Mouse (Mus musculus): Measurements from ENCODE around the gene Oma1.

Oma1 gene

DNA sequence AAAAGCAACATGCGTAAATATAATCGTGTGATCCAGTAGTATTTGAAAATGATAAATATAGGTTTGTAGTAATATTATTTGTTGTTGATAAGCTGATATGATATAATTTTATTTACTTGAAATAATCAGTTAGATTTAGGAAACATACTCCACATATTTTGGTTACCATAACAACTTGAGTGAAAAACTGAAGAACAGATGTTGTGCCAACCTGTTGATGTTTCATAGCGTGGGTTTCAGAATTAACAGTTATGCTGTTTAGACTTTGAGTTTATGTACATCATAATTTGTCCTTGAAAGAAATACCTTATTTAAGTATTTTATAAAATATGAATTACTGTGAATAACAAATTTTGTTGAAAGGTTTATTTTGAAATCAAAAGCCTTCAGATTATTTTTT lies 43.8 kb downstream of the Oma1 start:
- no peak for DNase-seq (ENCODE audit: low read depth, low spot score)

DNA sequence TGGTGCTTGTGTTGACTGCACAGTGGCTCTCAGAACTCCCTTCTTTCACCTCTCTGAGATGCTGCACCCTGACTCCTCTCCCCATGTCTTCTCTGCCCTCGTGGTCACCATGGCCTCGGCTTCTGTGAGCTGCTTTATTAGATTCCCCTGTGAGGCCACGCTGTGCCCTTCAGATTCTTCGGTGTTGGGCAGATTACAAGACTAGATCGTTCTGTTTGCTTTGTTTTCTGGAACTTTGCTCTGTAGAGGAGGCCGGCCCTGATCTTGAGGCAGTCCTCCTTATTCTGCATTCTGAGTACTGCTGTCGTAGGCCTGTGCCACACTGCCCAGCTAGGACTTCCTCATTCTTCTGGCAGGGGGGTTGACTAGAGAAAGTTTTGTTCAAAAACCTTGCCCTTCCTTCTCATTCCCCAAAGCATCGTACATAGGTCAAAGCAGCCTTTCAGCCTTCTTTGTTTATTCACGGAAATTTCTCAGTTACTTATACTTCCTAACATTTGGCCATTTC lies 45.4 kb downstream of the Oma1 start:
- DNase-seq (ENCODE audit: low read depth, low spot score): no peak

DNA sequence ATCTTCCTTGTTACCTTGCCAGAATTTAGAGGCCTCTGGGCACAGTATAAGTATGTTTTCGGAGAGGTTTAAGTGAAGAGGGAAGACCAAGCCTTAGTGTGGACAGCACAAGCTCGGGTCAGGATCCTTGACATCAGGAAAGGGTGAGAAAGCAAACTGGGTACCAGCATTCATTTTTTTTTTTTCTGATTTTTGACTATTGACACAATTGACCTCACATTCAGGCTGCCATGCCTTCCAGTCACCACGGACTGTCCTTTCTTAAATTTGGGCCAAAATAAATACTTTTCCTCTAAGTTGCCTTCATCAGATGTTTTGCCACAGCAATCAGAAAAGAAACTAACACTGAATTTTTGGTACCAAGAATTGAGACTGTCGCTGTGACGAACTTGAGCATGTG lies 68.6 kb downstream of the Oma1 start:
- no peak for DNase-seq (ENCODE audit: low read depth, low spot score)

DNA sequence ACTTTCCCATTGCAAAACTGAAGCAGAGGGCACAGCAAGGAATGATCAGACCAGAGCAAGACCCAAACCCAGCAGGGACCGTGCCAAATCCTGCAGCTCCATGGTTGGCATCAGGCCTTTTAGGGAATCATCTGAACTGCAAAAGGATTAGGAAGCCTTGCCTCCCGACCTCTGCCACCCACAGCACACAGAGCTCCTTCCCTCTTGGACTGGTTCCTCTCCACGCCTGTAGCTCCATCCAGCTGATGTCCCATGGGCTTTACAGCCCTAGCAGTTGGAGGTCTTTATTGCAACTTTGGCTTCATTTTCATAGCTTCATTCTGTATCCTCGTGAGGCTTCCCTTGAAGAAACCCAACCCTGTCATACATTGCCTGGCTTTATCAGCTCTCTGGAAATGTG lies 71.4 kb downstream of the Oma1 start:
- no peak for DNase-seq (ENCODE audit: low read depth, low spot score)

DNA sequence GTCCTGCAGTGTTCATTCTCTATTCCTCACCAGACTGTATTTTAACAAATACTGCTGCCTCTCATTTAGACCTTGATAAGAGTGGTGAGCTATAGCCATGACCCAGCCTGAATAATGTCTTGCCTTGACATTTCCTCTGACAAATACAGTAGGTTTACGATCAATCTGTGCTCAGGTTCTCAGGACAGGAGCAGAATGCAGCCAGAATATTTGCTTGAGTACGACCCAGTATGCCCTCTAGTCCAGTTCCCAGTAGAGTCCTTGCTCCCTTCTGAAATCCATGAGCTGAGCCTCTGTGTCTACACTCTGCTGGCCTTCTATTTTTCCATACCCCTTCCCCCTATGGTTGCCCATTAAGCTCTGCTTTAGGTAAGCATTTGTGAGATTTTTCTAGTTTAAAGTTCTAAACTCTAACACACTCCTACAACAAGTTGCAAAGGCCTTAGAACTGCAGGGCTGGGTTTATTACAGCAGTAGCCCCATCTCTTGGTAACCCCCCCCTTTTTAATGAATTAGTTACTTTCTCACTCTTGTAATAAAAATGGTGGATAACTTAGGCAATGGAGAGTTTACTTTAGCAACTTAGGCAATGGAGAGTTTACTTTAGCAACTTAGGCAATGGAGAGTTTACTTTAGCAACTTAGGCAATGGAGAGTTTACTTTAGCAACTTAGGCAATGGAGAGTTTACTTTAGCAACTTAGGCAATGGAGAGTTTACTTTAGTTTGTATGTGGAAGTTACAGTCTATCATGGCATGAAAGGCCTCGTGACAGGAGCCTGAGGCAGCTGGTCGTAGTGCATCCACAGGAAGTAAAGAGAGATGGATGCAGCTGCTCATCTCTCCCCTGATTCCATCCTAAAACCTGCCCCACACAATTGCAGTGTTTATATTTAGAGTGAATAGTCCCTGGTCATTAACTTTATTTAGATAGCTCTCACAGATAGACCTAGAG lies 72.5 kb downstream of the Oma1 start:
- no peak for DNase-seq (ENCODE audit: low read depth, low spot score)

DNA sequence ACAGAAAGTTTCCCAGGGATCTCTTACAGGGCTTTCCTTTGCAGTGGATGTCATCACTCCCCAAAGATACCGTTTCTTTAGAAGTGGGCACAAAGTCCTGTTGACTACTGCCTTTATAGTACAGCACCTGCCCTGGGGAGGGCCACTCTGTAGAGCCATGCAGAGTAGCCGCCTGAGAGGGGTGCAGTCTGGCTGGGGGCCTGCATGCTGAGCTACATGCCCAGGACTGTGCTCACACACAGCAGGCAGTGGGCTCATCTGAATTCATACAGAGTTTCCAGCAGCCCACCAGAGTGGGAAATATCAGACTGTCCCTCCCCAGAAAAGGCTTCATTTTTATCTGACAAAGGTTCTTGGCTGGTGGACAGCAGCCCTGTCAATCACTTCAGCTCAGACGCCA lies 73.7 kb downstream of the Oma1 start:
- no peak for DNase-seq (ENCODE audit: low read depth, low spot score)

DNA sequence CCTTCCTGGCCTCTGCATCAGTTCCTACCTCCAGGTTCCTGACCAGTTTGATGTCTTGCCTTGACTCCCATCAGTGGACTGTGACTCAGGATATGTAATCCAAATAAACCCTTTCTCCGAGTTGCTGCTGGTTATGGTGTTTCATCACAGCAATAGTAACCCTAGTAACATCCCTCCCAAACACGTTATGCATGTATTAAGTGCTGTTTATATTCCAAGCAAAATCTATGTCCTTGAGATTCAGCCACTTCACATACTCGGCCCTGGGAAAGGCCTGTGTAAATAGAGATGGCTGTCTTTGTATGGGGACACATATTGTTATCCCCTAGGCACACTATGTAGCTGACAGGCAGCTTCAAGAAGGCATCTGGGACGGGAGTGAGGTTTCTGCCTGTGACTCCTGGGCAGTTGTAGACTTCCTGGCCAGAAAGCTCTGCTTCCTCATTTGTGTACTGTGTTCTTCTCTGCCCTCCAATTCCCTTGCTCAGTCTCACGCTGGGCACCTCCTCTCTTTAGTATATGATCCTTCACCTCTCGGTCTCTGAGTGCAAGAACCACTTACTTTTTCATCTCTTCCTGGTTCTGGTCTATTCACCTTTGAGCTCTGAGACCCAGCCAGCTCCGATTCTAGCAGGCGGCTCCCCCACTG lies 75.0 kb downstream of the Oma1 start:
- no peak for DNase-seq (ENCODE audit: low read depth, low spot score)

DNA sequence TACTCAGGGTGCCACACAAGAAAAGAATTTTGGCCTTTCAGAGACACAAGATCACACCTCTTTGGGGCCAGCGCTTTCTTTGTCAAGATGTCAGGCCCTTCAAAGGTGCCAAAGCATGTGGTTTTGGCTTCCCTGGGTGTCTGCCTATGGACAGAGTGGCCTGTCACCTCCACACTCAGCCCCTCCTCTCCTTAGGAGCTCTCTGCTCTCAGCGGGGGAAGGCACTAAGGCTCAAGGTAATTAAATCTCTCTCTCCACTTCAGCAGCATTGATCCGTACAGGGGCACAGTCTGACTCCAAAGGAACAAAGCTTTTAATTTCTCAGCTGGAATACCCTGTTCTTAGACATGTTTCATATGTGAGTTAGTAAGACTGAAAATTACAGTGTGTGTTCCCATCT lies 76.0 kb downstream of the Oma1 start:
- no peak for DNase-seq (ENCODE audit: low read depth, low spot score)

DNA sequence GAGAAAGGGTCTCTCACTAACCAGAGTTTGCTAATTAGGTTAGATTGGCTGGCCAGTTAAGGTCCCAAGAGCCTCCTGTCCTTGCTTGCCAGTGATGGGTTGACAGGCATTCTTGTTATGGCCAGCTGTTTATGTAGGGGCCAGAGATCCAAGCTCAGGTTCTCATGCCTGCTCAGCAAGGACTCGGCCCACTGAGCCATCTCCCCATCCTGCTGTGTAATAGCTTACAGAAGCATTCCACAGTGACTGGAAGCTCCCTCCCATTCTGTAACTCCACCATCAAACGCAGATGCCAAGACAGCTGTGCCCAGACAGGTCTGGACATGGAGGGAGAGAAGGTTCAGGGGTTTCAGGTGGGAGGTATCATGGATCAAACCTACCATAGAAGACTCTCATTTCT lies 76.9 kb downstream of the Oma1 start:
- DNase-seq (ENCODE audit: low read depth, low spot score): no peak

DNA sequence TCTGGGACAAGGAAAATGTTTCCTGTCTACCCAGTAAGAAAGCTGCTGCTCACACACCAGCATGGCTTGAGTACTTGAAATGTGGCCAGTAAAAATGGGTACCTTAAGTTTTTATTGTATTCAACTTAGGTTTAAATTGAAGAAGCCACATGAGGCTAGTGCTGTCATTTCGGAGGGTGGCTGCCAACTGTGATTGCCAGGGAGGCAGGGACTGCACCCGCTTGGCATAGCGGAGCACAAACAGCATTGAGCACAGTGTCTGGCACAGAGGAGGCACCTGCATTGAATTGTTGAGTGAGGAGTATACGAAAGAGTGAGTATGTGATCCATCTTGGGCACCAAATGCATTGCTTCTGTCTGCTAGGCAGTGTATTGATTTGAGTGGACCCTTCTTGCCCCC lies 81.5 kb downstream of the Oma1 start:
- no peak for DNase-seq (ENCODE audit: low read depth, low spot score)

DNA sequence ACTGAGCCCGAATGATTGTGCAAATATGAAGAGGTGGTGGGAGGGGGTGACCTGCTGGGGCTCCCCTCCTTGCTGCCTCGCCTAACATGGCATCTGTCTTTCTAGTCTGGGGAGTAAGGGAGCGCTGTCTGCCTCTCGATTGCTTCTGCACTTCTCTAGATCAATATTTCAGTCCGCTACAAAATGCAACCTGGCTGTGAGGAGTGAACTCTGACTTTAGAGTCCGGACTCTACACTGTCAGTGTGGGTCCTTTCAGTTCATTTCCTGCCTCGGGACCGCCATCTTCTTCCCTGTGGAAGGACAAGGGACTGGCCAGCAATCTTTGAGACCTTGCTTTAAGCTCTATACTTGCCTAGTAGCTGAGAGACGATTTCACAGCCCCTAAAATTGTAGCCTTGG lies 82.3 kb downstream of the Oma1 start:
- DNase-seq (ENCODE audit: low read depth, low spot score): no peak

DNA sequence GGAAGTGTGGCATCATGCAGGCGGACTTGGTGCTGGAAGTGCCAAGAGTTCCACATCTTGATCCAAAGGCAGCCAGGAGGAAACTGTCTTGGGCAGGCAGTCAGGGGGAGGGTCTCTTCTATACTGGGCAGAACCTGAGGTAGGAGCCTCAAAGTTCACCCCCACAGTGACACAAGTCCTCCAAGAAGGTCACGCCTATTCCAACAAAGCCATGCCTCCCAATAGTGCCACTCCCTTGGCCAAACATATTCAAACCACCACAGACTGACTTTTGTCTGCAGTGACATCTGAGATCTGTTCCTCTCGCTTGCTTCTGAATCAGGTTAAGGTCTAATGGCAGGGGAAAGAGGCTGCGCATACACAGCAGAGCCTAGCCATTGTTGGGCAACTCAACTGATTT lies 83.3 kb downstream of the Oma1 start:
- no peak for DNase-seq (ENCODE audit: low read depth, low spot score)

DNA sequence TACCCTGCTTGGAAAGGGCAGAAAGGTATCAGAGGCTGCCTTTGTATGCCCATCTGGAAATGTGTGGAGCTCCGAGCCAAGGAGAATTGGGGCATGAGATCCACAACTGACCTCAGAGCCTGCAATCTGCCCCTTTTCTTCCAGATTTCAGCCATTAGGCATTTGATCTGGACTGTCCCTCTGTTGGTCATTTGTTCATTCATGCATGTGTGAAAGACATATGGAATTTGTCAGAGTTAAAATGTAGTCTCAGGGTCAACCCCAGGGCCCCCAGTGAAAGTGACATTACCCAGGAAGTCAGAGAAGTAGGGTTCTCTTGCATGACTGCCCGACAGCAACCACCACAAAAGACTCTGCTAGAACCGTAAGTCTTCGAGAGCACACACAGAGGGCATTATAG lies 89.0 kb downstream of the Oma1 start:
- no peak for DNase-seq (ENCODE audit: low read depth, low spot score)

DNA sequence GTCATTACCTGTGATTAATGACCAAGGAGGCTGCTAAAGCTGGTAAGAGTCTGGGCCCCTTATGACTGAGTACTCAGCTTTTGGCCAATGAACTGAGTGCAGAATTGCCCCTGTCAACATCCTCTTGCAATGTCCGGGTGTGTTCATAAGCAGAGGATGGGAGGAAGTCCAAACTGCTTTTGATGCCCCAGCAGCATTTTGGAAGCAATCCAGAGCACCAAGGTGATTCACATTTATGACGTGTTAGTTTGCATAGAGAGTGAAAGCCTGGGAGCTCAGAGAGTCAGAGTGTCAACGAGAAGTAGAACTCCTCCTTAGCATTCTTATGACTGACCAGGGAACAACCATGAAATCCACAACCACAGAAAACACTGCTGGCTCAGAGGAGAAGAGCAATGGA lies 91.7 kb downstream of the Oma1 start:
- DNase-seq (ENCODE audit: low read depth, low spot score): no peak

DNA sequence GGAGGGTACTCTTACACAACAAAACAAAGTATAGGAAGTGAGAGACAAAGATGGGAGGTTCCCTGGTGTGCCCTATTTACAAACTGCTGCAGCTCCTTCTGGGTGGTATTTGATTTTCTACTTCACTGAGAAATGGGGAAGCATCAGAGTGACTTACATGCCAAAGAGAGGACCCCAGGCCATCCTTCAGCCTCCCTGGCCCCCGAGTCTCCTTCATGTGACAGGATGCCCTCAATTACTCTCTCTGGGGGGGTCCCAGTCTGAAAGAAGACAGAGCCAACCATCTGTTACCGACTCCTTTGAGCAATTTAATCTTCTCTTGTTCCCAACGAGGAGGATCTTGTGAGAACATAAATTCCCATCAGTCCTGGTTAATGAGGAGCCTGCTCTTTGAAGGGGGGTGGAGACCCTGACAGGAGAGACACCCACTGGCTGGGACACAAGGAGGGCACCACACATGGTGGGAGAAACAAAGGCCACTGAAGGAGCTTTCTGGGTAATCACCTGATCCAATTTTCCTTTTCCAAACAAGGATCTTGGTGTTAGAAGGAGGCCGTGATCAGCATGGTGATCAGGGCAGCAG lies 96.7 kb downstream of the Oma1 start:
- no peak for DNase-seq (ENCODE audit: low read depth, low spot score)
